8 mouse cellular contexts compared by ENCODE assay signal in genomic region chr14:34661621-34662477, GRCm38 (mm10). TPM values are rescaled to one million over a fixed set of nuclear protein-coding genes. Genes with fewer than 3 reads are reported as not detected.
DNase-seq lines count a peak whose midpoint lies in the region; ATAC-seq lines count a peak whose summit lies in the region.

No protein-coding gene starts in this region.

- H3K4me3 ChIP-seq in forebrain, embryonic 11.5 days (ENCODE audit: low read depth, low read length), result peak overlapping the region; percentile 38
- peak overlapping the region; percentile 59 for H3K4me3 ChIP-seq in limb, embryonic 10.5 days
- peak overlapping the region; percentile 60 for H3K4me3 ChIP-seq in midbrain, embryonic 10.5 days

- no peak for DNase-seq in cerebellum, postnatal 4 days (ENCODE audit: low spot score in 2 of 2)
- peak; percentile 72 for DNase-seq in c-Kit-positive CD71-positive TER-119-negative erythroid progenitor cells, embryonic 14.5 days (ENCODE audit: low read depth)
- peak; percentile 73 for DNase-seq in forebrain, embryonic 11.5 days (ENCODE audit: low spot score)
- peak; percentile 53 to 56 for DNase-seq in heart, postnatal 36 days
- peak; percentile 66 for DNase-seq in limb, embryonic 10.5 days (ENCODE audit: low spot score)
- peak; percentile 61 for DNase-seq in midbrain, embryonic 10.5 days (ENCODE audit: low spot score)
- DNase-seq in spleen, postnatal 36 days (ENCODE audit: low spot score in 2 of 2), result peak; percentile 60 to 75

- no peaks in the 10 kb centered on the region for H3K9me3 ChIP-seq in forebrain, embryonic 11.5 days (ENCODE audit: control insufficient read depth, low read length)
- H3K9me3 ChIP-seq in limb, embryonic 10.5 days (replicated peaks), result no peaks in the 10 kb centered on the region
- H3K9me3 ChIP-seq in midbrain, embryonic 10.5 days (replicated peaks), result no peaks in the 10 kb centered on the region

- H3K4me2 ChIP-seq in forebrain, embryonic 11.5 days (ENCODE audit: low read depth, low read length, severe bottlenecking), result peak overlapping the region; percentile 65

- intact Hi-C loops in heart, postnatal 36 days (cut with DNase I), result no loop called here

- no peaks in the 10 kb centered on the region for H3K36me3 ChIP-seq in forebrain, embryonic 11.5 days (ENCODE audit: control insufficient read depth, insufficient read depth, low read length)
- no peaks in the 10 kb centered on the region for H3K36me3 ChIP-seq in limb, embryonic 10.5 days
- no peaks in the 10 kb centered on the region for H3K36me3 ChIP-seq in midbrain, embryonic 10.5 days

- H3K27me3 ChIP-seq in forebrain, embryonic 11.5 days (ENCODE audit: control insufficient read depth, insufficient read depth, low read length), result peaks cover 24% of the 10 kb centered on the region
- H3K27me3 ChIP-seq in limb, embryonic 10.5 days (ENCODE audit: low read depth, poor library complexity, severe bottlenecking), result peaks cover 54% of the 10 kb centered on the region
- peaks cover 76% of the 10 kb centered on the region for H3K27me3 ChIP-seq in midbrain, embryonic 10.5 days (ENCODE audit: low read depth, poor library complexity, severe bottlenecking)

- peaks cover 6% of the 10 kb centered on the region; the same call in 1 of the 2 replicates for H3K4me1 ChIP-seq in forebrain, embryonic 11.5 days (replicated peaks; ENCODE audit: control insufficient read depth, insufficient read depth, low read length)
- H3K4me1 ChIP-seq in limb, embryonic 10.5 days, result peaks cover 14% of the 10 kb centered on the region
- peaks cover 20% of the 10 kb centered on the region for H3K4me1 ChIP-seq in midbrain, embryonic 10.5 days

- H3K27ac ChIP-seq in forebrain, embryonic 11.5 days (ENCODE audit: low read depth, low read length), result no peak overlapping the region
- H3K27ac ChIP-seq in limb, embryonic 10.5 days, result peak overlapping the region; percentile 61
- H3K27ac ChIP-seq in midbrain, embryonic 10.5 days (replicated peaks), result peak overlapping the region; percentile 57

- WGBS in forebrain, embryonic 11.5 days, result under 1% methylated on average over 39 of the region's 39 CpGs
- WGBS in limb, embryonic 10.5 days, result under 1% methylated on average over 39 of the region's 39 CpGs
- WGBS in midbrain, embryonic 10.5 days, result under 1% methylated on average over 39 of the region's 39 CpGs

- H3K9ac ChIP-seq in forebrain, embryonic 11.5 days (ENCODE audit: low read length), result peak overlapping the region; percentile 56

- ATAC-seq in cerebellum, adult (ENCODE audit: insufficient number of reproducible peaks, low FRiP score, low TSS enrichment), result peak; percentile 84
- peak; percentile 53; the same call in 1 of the 2 replicates for ATAC-seq in forebrain, embryonic 11.5 days (replicated peaks; ENCODE audit: low FRiP score)

RNA-seq across cellular contexts. Expression of gene Wapl, which starts 11.9 kb away (rescaled TPM):
- 33.7 and 34.5 TPM in 2 replicates for polyA plus RNA-seq in forebrain, embryonic 11.5 days (2014; fragmentation: Nextera tagmentation; extraction: Ambion mirVana)
- total RNA-seq in heart, postnatal 36 days (2021), result 10 to 100 TPM; 36.5 to 37.6 TPM
- polyA plus RNA-seq in limb, embryonic 10.5 days (2016; fragmentation: Nextera tagmentation; extraction: Ambion mirVana), result 23.2 and 28.2 TPM in 2 replicates
- polyA plus RNA-seq in midbrain, embryonic 10.5 days (2016; fragmentation: Nextera tagmentation; extraction: Ambion mirVana), result 26.1 and 26.6 TPM in 2 replicates

Comparison
In these comparisons a context has a peak if more than half of its experiments do, and no peak if none do; other contexts are left out.
1. DNase-seq: peak in c-Kit-positive CD71-positive TER-119-negative erythroid progenitor cells, embryonic 14.5 days (single experiment), forebrain, embryonic 11.5 days (single experiment), heart, postnatal 36 days (2 of 2), limb, embryonic 10.5 days (single experiment), midbrain, embryonic 10.5 days (single experiment) and spleen, postnatal 36 days (2 of 2); none in cerebellum, postnatal 4 days (0 of 2).
2. Peak in every context shown above with its lines, with median percentiles within 50 percentile points of each other: H3K4me3 ChIP-seq.